12 mouse cellular contexts compared by ENCODE assay signal in the genomic region with DNA sequence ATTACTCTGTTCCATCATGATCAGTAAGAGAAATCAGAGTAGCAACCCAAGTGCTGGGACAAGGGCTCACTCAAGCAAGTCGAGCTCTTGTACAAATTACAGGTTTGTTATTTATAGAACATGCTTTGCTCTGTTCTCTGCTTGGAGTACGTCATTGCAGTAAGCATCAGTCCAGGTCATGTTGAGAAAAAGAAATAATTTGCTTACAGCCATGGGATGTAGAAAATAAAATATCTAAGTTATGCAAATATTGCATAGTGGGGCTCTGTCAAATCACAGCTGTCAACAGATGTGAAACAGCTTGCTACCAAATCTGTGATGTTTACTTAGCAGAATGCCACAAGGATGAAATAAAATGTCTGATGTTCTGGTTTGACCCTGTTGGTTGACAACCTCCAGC.
"Had no signal": no experiment of that assay in that cellular context is flagged by ENCODE, and none has a peak within 500 bp of the region (broad histone marks: within the 10 kb centered on the region; RNA-seq: fewer than 3 reads in every experiment).

No protein-coding gene starts in this region.

- H3K27ac ChIP-seq: limb, embryonic 15.5 days; liver, embryonic 12.5 days; liver, embryonic 14.5 days; midbrain, embryonic 10.5 days; midbrain, embryonic 12.5 days; midbrain, embryonic 15.5 days; neural tube, embryonic 12.5 days; stomach, embryonic 15.5 days; stomach, postnatal 0 days had no signal

- H3K4me1 ChIP-seq: limb, embryonic 15.5 days; liver, embryonic 12.5 days; midbrain, embryonic 10.5 days; midbrain, embryonic 12.5 days; midbrain, embryonic 15.5 days; neural tube, embryonic 12.5 days; stomach, embryonic 15.5 days had no signal

- H3K9ac ChIP-seq: limb, embryonic 15.5 days; liver, embryonic 12.5 days; liver, embryonic 14.5 days; midbrain, embryonic 12.5 days; midbrain, embryonic 15.5 days; neural tube, embryonic 12.5 days; stomach, embryonic 15.5 days had no signal

- H3K9me3 ChIP-seq: limb, embryonic 15.5 days; liver, embryonic 12.5 days; midbrain, embryonic 10.5 days; midbrain, embryonic 12.5 days; midbrain, embryonic 15.5 days; neural tube, embryonic 12.5 days; stomach, embryonic 15.5 days had no signal

- H3K4me3 ChIP-seq: limb, embryonic 15.5 days; liver, embryonic 12.5 days; midbrain, embryonic 10.5 days; midbrain, embryonic 12.5 days; midbrain, embryonic 15.5 days; neural tube, embryonic 12.5 days; stomach, embryonic 15.5 days had no signal

- H3K4me2 ChIP-seq: limb, embryonic 15.5 days; liver, embryonic 12.5 days; midbrain, embryonic 12.5 days; midbrain, embryonic 15.5 days; neural tube, embryonic 12.5 days; stomach, embryonic 15.5 days had no signal

- H3K27me3 ChIP-seq: limb, embryonic 15.5 days; liver, embryonic 12.5 days; midbrain, embryonic 12.5 days; midbrain, embryonic 15.5 days; neural tube, embryonic 12.5 days; stomach, embryonic 15.5 days had no signal

- DNase-seq: right cerebral cortex, postnatal 14 days; thymus, adult 18-20 months; thymus, postnatal 36 days had no signal

- H3K36me3 ChIP-seq: limb, embryonic 15.5 days; liver, embryonic 12.5 days; midbrain, embryonic 10.5 days; midbrain, embryonic 12.5 days; midbrain, embryonic 15.5 days; neural tube, embryonic 12.5 days; stomach, embryonic 15.5 days had no signal

- ATAC-seq: liver, embryonic 12.5 days; midbrain, embryonic 15.5 days had no signal
